Mouse (Mus musculus): Measurements from ENCODE around the gene 1700088E04Rik.

- TF ChIP-seq CTCF (IDR thresholded peaks at IDR 0.05) (no peak), POLR2A (IDR thresholded peaks at IDR 0.05; ENCODE audit: insufficient read depth, low read depth, low read length) (peak; percentile 55; the same call in 1 of the 2 replicates), EP300 (IDR thresholded peaks at IDR 0.05; ENCODE audit: insufficient read depth, low read depth, low read length) (0 out of 2 replicates have a peak, but pooled peaks have one; percentile 68)
These were observed 42.2 kb downstream of the 1700088E04Rik start for GRCm38 (mm10) chr15:79098868-79099267.
